Mouse (Mus musculus) cerebellum, adult 9-11 months (tissue): ENCODE results near the gene Stoml1.
"Not testable (repeated sequence)": the region's sequence is repeated elsewhere in the genome, so short reads cannot be mapped to it uniquely, and the experiment has no call there.

ENCODE experiments used
- DNase-seq: peaks from one replicate; pipeline ENCODE4 v3.0.0; 2022

Stoml1 gene

DNA sequence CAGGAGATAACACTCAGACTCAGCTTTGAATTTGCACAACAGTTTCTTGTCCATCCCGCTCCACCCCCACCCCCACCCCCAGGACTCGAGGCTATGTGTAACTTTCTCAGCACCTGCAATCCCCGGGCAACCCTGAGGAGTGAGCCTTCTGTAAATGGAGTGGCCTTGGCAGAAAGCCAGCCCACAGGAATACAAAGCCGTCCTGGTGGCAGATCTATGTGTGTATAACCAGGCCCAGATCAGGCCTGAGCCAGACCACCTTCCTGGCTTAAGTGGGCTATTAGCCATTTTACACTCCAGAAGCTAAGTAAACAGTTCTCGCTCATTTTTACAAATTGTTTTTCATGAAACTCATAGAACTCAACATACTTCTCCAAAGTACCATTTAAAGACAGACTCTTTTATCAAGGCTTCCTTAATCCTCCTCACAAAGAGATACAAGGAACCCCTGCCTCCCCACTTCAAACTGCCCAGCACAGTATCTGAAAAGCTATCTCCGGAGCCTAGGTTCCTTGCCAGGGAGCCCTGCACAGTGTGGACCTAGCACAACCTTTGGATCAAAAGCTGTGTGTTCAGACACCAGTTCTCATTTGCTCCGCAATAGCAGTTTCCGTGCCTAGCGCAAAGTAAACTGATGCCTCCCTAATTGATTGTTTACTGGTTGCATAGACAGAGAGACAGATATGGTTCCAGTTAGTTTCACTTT lies 11.0 kb upstream of the Stoml1 start:
- no peak for DNase-seq

DNA sequence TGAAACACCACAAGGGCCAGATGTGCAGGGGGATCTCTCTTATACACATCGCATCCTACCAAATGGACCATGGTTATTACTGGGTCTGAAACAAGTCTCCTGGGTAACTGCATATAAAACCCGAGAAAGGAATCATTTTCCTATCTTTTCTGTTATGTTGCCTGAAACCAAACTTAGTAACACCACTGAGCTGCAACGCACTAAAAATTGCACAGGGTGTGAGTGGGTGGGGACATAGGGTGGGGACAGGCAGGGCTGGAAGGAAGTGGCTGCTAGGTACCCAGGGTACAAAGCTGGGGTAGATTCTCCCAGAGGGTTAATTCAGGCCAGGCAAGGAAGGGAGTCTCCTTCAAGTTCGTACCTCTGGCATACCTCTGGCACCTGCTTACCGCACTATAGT lies 10.3 kb upstream of the Stoml1 start:
- no peak for DNase-seq

DNA sequence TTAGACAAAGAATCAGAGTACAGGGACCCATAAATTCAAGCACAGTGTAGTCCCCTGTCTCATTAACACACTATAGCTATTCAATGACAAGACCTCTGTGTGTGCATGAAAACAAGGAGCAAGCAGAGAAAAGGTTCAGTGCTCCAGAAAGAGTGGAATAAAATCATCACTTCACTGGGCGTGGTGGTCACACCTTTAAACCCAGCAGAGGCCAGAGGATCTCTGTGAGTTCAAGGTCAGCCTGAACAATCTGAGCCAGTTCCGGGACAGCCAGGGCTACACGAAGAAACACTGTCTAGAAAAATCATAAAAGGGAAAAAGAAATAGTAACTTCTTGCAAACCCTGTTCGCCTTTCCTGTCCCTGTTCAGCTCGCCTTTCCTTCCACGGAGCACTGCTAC lies 9.3 kb upstream of the Stoml1 start:
- DNase-seq = no peak

DNA sequence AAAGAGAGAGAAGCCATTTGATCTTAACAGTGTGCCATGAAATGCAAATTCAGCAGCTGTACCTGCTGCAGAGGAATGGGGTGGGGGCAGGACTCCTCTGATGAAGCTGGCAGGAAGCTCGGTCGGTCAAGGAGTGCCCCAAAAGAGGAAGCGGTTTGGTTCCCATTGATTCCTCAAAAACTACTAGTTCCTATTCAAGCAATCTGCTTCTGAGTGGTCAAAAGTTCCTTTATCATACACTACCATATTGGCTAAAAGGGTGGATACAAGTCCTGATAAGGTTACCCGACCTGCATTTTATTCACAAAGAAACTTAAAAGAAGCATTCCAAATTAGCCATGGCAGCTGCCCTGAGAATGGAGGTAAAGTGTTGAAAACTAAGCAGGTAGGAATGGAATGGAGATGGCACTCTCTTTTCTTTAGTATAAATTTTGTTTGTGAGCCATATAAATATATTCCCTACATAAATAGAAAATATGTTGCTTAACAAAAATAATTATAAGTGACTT lies 6.8 kb upstream of the Stoml1 start:
- DNase-seq = no peak

DNA sequence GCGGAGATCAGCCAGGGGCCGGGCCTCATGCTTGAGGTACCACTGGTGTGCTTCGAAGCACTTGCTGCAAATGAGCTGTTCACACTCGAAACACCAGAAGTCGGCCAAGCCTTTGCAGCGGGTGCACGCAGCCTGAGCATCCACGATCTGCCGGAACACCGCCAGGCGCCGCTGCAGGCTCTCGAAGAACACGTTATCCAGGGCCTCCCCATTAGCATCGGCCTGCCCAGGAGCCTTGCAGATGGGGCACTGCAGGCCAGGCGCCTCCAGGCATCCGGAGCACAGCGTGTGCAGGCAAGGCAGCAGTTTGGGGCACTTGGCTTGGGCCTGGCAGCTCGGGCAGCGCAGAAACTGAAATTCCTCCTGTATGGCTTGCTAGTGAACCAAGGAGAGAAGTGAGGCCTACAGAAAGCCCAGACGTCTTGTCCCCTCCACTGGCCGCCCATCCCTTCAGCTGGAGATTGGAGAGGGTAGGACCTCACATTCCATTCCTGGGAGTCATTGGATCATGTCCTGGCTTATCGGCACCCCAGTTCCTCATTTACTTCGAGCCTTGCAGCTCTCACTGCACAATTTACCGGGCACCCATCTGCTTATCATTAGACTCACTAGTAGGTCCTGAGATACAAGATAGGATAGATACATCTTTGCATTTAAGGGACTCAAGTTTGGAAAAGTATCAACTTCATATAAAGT lies 5.8 kb upstream of the Stoml1 start:
- DNase-seq = peak; percentile 78

DNA sequence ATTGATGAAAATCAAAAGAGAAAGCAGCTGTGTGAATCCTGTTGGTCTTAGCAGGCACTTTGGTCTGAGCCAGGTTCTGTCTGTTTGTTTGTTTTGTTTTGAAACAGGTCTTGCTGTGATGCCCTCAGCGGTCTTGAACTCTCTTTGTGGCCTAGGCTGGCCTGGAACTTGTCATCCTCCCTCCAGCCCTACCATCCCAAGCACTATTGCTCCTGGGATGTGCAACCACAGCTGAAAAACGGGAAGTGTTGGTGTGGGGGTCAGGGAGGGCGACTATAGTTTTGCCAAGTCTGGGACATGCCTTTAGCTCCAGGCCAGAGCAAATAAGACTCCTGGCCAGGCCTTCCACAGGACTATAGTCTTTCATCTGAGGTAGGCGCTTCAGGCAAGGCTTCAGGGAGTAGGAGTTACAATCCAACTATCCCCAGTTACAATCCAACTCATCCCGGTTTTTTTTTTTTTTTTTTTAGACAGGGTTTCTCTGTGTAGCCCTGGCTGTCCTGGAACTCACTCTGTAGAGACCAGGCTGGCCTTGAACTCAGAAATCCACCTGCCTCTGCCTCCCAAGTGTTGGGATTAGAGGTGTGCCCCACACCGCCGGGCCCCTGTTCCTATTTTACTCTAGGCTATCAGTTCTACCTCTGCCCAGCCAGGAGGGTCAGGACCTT lies 4.1 kb upstream of the Stoml1 start:
- no peak for DNase-seq

DNA sequence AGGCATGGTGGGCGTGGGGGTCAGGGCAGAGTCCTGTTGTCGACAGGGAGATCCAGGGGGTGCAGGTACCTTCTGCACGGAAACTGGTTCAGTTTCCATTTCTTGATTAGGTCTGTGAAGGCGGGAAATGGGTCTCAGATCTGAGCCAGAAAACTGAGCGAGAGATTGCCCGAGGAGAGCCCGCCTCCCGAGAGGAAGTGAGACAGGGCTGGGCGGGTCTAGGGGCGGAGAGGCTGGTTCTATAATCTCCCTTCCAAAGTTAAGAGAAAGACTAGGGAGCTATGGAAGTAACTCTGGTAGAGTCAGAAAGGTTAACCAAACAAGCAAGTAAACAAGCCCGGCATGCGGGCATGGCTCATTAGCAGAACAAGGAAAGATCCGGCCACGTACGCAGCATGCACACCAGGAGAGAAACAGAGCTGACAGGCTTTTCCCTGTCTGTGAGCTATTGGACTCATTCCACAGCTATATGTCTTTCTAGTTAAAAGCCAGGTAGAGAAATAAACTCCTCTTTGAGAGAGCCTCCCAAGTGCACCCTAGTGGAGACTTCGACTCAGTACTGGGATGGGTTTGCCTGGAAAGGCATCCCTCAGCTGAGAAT lies 3.3 kb upstream of the Stoml1 start, which contains the start of gene Pml:
Gene Pml, minus strand, starts transcription at position 195 of the 601 bp plus-strand sequence.
- DNase-seq = peak; percentile 66

DNA sequence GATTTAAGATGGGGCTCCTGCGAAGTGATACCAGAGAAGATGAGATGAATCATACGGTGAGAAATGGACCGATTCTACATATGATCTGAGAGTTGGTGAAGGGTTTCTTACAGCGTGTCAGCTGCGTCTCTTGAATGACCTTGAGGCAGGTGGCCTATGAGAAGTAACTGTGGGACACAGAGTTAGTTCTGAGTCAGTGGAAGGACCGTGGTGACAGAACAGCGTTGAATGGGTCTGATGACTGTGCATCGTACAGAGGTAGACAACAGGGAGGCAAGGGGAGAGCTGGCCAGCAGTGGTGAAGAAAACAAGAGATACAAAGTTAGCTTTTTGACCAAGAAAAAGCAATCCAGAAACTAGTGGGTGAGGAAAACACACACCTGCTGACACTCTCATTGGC lies 2.6 kb upstream of the Stoml1 start:
- DNase-seq = no peak

DNA sequence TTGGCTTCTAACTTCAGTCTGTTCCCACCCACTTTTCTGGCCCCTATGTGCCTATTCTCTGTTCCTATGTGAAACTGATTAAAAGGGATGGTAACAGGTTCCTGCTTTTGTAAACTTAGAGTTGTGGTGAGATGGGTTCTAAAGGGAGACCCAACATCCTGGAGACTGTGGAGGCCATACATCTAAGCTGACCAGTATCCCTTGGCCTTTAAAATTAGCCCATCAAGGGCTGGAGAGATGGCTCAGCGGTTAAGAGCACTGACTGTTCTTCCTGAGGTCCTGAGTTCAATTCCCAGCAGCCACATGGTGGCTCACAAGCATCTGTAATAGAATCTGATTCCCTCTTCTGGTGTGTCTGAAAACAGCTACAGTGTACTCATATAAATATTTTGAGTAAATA lies 2.2 kb upstream of the Stoml1 start:
- DNase-seq = not testable (repeated sequence)

DNA sequence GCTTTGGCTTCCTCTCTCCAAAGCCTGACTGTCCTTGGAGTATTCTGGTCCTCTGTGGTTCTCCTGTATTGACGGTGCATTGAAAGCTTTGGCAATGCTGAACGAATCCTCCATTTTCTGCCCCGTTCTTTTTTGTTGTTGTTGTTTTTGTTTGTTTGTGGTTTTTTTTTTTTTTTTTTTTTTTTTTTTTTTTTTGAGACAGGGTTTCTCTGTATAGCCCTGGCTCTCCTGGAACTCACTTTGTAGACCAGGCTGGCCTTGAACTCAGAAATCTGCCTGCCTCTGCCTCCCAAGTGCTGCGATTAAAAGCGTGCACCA lies 800 bp downstream of the Stoml1 start:
- DNase-seq = not testable (repeated sequence)

DNA sequence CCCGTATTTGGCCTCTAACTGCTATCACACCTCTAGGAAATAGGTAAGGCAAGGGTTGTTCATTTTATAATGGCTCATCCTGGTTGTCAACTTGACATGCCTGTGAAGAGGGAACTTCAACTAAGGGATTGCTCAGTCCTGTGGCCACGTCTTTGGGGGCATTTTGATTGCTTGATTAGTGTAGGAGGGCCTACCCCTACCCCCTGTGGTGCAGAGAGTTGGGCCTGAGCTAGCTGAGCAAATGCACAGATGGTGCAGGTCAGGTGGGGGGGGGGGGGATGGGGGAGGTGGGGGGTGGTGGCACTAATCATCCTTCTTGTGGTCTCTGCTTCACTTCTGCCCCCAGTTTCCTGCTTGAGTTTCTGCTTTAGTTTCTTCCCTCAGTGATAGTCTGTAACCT lies 2.1 kb downstream of the Stoml1 start:
- no peak for DNase-seq

DNA sequence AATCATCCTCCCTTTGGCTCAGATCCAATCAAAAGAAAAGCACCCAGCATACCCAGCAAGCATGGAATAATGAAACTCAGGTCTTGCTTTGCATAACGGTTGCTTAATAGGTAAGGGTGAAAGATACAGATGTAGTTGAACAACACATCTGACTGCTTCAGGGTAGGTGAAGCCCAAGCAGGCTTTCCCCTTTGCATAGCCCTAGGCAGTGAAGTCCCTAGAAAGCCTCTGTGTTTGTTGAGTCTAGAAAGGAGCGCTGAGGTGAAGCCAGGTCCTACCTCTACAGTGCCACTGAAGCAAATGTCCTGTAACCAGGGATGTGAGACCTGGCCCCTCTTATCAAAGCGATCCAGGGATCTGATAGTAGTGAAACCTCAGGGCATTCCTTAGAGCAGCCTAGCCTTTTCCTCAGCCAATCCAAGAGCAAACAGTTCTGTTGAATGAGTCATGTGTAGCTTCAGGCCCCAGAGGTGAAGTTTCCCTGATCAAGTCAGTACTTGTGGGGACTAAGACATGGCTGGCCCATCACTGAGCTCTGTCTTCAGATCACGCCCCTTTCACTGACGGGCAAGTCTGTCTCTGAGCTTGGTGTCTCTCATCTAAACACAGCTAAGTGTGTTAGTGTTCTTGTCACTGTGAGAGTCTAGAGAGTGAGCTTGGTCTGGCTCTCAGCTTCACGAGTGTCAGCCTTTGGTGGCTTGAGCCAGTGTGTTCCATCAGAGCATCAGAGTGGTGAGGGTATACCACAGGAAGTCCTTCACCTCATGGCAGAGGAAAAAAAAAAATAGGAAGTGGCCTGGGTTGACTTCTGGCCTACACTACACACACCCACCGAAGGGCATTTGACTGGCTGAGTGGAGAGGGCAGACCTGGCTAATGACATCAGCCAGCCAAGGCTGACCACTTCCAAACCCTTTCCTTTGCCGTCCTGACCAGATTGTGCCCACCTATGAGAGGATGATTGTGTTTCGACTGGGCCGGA lies 3.0 kb downstream of the Stoml1 start:
- DNase-seq = no peak

DNA sequence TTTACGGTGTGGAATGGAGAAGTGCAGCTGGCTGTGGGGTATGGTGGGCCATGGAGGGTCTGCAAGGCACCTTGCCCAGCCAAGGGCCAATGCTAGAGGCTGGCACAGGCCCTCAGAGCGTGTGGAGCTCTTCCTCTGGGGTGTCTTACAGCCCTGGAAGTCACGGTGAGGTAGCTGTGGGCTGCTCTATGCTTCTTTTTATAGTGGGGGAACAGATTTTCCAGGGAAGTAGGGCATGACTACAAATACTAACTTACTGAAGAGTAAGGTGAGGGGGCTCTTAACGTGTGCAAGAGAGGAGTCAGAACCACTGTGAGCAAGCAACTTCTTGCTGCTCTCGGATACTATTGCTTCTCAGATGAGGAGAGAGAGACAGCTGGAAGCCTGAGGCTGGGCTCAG lies 9.5 kb downstream of the Stoml1 start:
- DNase-seq = no peak

DNA sequence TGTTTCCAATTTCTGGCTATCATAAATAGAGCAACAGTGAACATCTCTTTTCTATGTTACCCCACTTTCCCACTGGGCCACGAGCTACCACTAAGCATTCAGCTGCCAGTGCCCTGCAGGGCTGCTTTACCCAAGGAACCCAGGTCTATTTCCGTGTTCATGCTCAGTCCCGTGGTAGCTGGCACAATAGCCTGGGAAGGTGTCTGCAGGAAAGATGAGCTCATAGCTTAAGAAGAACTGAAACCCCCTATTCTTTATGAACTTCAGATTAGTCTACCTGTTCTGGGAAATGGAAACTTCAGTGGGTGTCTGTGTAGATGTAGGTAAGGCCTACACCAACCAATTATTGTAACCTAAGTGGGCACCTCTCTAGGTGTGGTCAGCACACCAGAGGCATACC lies 12.4 kb downstream of the Stoml1 start:
- no peak for DNase-seq

DNA sequence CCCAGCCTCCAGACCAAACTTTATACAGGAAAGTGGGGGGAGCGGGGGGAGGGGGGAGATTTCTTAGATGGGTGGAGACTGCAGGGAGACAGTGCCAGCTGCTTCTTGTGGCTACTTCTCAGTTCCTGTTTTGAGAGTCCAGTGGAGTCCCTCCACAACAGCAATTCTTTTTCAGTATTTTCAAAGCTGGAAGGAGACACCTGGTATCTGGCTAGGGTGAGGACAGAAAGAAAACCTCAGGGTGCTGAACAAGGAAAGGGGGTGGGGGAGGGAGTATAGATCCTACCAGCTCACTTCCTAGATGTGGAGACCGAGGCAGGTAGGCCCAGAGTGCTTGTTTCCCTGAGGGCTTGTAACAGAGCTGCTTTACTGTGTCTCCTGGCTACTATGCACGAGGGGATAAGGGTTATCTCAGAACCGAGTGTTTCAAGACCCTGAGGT lies 13.6 kb downstream of the Stoml1 start:
- no peak for DNase-seq

DNA sequence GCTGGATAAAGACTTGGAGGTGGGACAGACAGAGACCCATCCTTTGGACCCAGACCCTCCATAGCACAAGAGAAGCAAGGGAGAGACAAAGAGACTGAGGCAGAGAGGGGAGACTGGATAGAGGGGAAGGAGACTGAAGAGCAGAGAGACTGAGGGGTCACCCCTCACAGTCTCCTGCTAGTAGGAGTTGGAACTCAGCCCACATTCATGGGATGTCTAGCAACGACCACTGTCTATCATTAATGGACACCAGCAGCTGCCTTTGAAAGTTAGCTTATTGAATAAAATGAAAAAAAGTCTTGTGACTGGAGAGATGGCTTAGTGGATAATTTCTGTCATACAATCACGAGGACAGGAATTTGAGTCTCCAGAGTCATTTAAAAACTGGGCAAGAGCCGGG lies 14.1 kb downstream of the Stoml1 start:
- DNase-seq = no peak

DNA sequence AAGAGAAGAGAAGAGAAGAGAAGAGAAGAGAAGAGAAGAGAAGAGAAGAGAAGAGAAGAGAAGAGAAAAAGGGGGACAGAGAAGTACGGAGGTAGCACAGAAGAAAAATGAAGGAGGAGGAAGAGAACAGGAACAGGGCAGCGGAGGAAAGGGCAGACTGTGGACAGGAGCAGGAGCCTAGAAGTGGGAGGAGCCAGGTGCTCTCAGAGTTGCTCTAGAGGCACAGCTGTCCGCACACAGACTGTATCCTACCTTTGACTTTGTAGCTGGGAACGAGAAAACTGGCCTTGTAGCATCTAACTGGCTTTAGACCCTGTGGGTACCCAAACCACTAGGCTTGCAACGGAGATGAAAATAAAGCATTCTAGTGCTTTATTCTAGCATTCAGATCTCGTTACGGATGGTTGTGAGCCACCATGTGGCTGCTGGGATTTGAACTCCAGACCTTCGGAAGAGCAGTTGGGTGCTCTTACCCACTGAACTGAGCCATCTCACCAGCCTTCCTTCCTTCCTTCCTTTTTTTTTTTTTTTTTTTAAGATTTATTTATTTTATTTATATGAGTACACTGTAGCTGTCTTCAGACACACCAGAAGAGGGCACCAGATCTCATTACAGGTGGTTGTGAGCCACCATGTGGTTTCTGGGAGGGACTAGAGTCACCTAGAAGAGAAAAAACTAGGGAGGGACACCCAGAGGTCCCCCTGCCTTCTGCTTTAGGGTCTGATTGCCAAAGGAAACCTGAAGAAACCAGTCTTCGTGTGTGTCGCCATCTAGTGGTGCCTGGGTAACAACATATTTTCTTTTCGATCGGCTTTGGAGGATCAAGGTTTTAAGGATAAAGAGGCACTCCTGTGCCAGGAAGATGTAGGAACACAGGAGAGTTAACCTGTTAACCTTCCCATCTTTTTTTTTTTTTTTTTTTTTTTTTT lies 15.7 kb downstream of the Stoml1 start:
- peak; percentile 49 for DNase-seq

DNA sequence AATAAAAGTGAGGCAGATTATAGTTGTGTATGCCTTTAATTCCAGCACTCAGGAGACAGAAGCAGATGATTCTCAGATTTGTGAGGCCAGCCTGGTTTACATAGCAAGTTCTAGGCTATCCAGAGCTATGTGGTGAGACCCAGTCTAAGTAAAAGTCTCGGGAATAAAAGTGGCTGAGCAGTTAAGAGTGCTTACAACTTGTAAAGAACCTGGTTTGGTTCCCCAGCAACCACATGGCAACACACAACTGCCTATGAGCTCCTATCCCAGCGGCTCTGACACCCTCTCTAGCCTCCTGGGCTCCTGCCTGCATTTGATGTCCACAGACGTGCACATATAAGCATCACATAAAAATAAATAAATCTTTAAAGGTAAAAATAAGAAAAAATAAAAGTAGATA lies 17.1 kb downstream of the Stoml1 start:
- DNase-seq = no peak

DNA sequence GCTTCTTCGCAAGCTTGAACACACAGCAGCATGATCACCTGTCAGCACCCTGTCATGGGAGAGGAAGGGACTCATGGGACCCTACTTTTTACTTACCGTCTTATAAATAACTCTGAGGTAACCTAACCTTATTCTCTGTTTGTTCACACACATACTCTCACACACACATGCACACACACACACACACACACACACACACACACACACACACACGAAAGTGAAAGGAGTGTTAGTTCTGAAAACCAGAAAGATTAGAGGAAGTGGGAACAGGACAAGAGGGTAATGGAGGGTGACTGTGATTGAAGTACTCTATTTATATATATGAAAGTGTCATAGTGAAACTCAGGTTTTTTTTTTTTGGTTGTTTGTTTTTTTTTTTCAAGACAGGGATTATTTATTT lies 18.1 kb downstream of the Stoml1 start:
- no peak for DNase-seq

DNA sequence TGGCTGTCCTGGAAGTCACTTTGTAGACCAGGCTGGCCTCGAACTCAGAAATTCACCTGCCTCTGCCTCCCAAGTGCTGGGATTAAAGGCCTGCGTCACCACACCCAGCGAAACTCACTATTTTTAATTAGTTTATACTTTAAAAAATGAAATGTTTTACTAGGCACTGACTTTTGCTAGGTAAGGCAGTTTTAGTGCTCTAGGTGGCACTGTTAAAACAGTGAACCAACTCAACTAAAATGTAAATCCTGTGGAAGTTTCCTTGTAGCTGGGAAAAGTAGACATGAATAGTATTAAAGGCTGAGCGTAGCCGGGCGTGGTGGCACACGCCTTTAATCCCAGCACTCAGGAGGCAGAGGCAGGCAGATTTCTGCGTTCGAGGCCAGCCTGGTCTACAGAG lies 18.6 kb downstream of the Stoml1 start:
- DNase-seq = not testable (repeated sequence)

DNA sequence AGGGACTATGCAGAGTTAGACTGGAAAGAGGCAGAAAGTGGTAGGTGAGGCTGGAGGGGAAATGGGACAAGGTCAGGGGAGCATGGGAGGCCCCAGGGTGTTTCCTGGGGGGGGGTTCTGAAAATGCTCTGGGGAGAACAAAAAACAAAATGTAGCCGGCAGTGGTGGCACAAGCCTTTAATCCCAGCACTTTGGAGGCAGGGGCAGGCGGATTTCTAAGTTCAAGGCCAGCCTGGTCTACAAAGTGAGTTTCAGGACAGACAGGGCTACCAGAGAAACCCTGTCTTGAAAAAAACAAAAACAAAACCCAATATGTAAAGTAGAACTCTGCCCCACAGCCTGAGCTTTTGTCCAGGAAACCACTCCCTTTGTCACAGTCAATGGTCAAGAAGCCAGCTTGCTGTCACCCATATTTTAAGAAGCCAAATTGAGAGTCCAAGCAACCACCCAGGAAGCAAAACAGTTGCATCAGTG lies 19.1 kb downstream of the Stoml1 start:
- no peak for DNase-seq
